Mouse (Mus musculus) stomach, embryonic 14.5 days (tissue): Measurements from ENCODE around the gene Rps19bp1. TPM values are rescaled to one million over a fixed set of nuclear protein-coding genes. Genes with fewer than 3 reads are reported as not detected.

Source experiments
- ATAC-seq: fragments of 200-750 bp; cut with Nextera tagmentation; 2 replicates; pipeline ENCODE4 v1.8.0; 2017; ENCODE audit warnings: low read depth, moderate TSS enrichment; ENCODE audit not compliant: insufficient number of reproducible peaks, insufficient read depth, low FRiP score
- H3K27ac ChIP-seq: fragments of 300-500 bp; sonication (generic); 2 replicates; pipeline ENCODE4 v1.5.1; 2014; ENCODE audit warnings: mild to moderate bottlenecking, low read length, moderate library complexity, mixed read lengths
- H3K27me3 ChIP-seq: fragments of 300-500 bp; sonication (generic); 2 replicates; pipeline ENCODE4 v1.6.1; 2014; ENCODE audit warnings: low read length, control low read depth, mixed read lengths; ENCODE audit not compliant: control insufficient read depth, insufficient read depth
- H3K36me3 ChIP-seq: fragments of 300-500 bp; sonication (generic); 2 replicates; pipeline ENCODE4 v1.6.1; 2014; ENCODE audit warnings: mild to moderate bottlenecking, control low read depth, low read length, moderate library complexity, mixed read lengths; ENCODE audit not compliant: control insufficient read depth, insufficient read depth
- H3K4me1 ChIP-seq: fragments of 300-500 bp; sonication (generic); 2 replicates; pipeline ENCODE4 v1.6.1; 2014; ENCODE audit warnings: low read length, control low read depth, mixed read lengths; ENCODE audit not compliant: control insufficient read depth, insufficient read depth
- H3K4me2 ChIP-seq: fragments of 300-500 bp; sonication (generic); replicated peaks from 2 replicates; pipeline ENCODE4 v1.6.1; 2014; ENCODE audit warnings: low read depth, low read length, control low read depth
- H3K4me3 ChIP-seq: fragments of 300-500 bp; sonication (generic); 2 replicates; pipeline ENCODE4 v1.5.1; 2014; ENCODE audit warnings: low read depth, low read length, control low read depth
- H3K9ac ChIP-seq: fragments of 300-500 bp; sonication (generic); replicated peaks from 2 replicates; pipeline ENCODE4 v1.6.1; 2014; ENCODE audit warnings: low read depth, mild to moderate bottlenecking, control low read depth, low read length, moderate library complexity, mixed read lengths
- H3K9me3 ChIP-seq: fragments of 300-500 bp; sonication (generic); 2 replicates; pipeline ENCODE4 v1.6.1; 2016; ENCODE audit warnings: low read depth, low read length, control low read depth; ENCODE audit not compliant: control insufficient read depth
- WGBS: fragments of 180-500 bp; shearing (Covaris S2); extraction: QIAGEN DNeasy Blood & Tissue Kit; methylation state at CpG from one replicate; pipeline ENCODE4 v1.1.7; 2014; 5-methylcytosine and 5-hydroxymethylcytosine counted together
- polyA plus RNA-seq: library from polyadenylated mRNA; unstranded; fragments of >200 nt; fragmentation: Nextera tagmentation; extraction: Ambion mirVana; gene quantifications from 2 replicates; pipeline ENCODE4 v1.2.1, GENCODE M21; 2014

Rps19bp1 gene
- polyA plus RNA-seq, 1 experiment from 2014 or later = 61.8 TPM

- H3K4me2 ChIP-seq = no peak overlapping the region
- whole genome bisulfite sequencing = 20% methylated on average over 14 of the region's 14 CpGs
- no peak overlapping the region; the same call in 1 of the 2 replicates for H3K9ac ChIP-seq
Measured at GRCm38 (mm10) chr15:80219211-80219610, 44.9 kb downstream of the Rps19bp1 start.

DNA sequence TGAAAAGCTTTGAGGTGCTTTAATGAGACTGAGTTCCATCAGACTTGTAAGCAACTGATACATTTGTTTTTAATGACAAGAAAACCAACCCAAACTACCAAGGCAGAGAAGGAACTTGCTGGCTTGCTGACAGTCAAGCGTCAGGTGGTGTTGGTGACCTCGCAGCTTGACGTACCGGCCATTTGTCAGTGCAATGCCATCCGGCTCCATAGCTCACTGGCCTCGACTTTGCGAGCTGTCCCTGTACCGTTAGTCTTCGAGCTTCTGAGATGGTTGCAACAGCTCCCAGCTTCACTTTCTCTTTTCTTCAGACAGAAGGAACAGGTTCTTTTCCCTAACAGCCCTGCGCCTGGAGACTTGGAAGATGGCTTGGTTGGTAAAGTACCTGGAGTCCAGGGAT, 46.6 kb downstream of the Rps19bp1 start:
- 89% methylated on average over 10 of the region's 10 CpGs for WGBS
- ATAC-seq = no peak
- H3K9me3 ChIP-seq = no peaks in the 10 kb centered on the region
- H3K4me1 ChIP-seq = peaks cover 3% of the 10 kb centered on the region; the same call in 1 of the 2 replicates
- no peak overlapping the region for H3K27ac ChIP-seq
- H3K9ac ChIP-seq = no peak overlapping the region
- no peak overlapping the region for H3K4me2 ChIP-seq
- no peaks in the 10 kb centered on the region for H3K27me3 ChIP-seq
- peaks cover 6% of the 10 kb centered on the region; the same call in 1 of the 2 replicates for H3K36me3 ChIP-seq
- no peak overlapping the region for H3K4me3 ChIP-seq

More at GRCm38 (mm10) chr15:80219211-80219610, 44.9 kb downstream of the Rps19bp1 start:
- no peak for ATAC-seq
- Histone ChIP-seq H3K36me3 (peaks cover 4% of the 10 kb centered on the region; the same call in 1 of the 2 replicates), H3K27me3 (no peaks in the 10 kb centered on the region), H3K4me1 (peaks cover 3% of the 10 kb centered on the region; the same call in 1 of the 2 replicates), H3K27ac (no peak overlapping the region), H3K9me3 (no peaks in the 10 kb centered on the region), H3K4me3 (no peak overlapping the region)

DNA sequence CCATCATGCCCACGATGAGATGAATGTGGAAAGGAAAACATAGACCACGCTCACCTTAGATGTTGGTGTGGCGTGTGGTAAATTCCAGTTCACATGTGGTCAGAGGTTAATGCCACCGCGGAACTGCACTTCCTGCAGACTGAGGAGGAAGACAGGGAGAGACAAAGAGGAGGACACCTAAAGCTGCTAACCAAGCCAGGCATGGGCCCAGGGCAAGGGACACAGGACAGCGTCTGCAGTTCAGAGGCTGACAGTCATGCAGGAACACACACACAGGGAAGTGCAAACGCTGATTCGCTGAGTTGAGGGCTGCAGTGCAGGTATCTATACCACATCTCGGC, 47.7 kb downstream of the Rps19bp1 start:
- H3K4me2 ChIP-seq = no peak overlapping the region
- H3K27ac ChIP-seq = no peak overlapping the region
- peaks cover 3% of the 10 kb centered on the region; the same call in 1 of the 2 replicates for H3K4me1 ChIP-seq
- H3K9me3 ChIP-seq = no peaks in the 10 kb centered on the region
- no peaks in the 10 kb centered on the region for H3K27me3 ChIP-seq
- no peak overlapping the region for H3K9ac ChIP-seq
- no peak for ATAC-seq
- WGBS = 55% methylated on average over 9 of the region's 9 CpGs
- peaks cover 16% of the 10 kb centered on the region for H3K36me3 ChIP-seq
- no peak overlapping the region for H3K4me3 ChIP-seq

GRCm38 (mm10) chr15:80215716-80216479, 48.2 kb downstream of the Rps19bp1 start:
- H3K4me3 ChIP-seq = no peak overlapping the region
- H3K4me1 ChIP-seq = peaks cover 3% of the 10 kb centered on the region; the same call in 1 of the 2 replicates
- 16% methylated on average over 10 of the region's 10 CpGs for WGBS
- ATAC-seq = 0 out of 2 replicates have a peak, but pooled peaks have one; percentile 29
- H3K9me3 ChIP-seq = no peaks in the 10 kb centered on the region
- no peak overlapping the region for H3K4me2 ChIP-seq
- H3K36me3 ChIP-seq = peaks cover 21% of the 10 kb centered on the region
- H3K27ac ChIP-seq = no peak overlapping the region
- no peak overlapping the region for H3K9ac ChIP-seq
- H3K27me3 ChIP-seq = no peaks in the 10 kb centered on the region

GRCm38 (mm10) chr15:80213688-80214087, 50.4 kb downstream of the Rps19bp1 start:
- Histone ChIP-seq H3K4me3 (no peak overlapping the region), H3K4me2 (no peak overlapping the region), H3K9ac (no peak overlapping the region), H3K27ac (no peak overlapping the region), H3K9me3 (no peaks in the 10 kb centered on the region), H3K36me3 (peaks cover 23% of the 10 kb centered on the region), H3K4me1 (no peaks in the 10 kb centered on the region), H3K27me3 (no peaks in the 10 kb centered on the region)
- no peak for ATAC-seq

Other genes with a start within 250 kb of the Rps19bp1 start
- gene Pdgfb, start 249.3 kb downstream of the Rps19bp1 start, polyA plus RNA-seq = 5.0 and 6.2 TPM in 2 replicates
- 32.3 and 38.8 TPM in 2 replicates for gene Syngr1, start 173.0 kb downstream of the Rps19bp1 start, polyA plus RNA-seq
- gene Rpl3, start 172.4 kb downstream of the Rps19bp1 start, polyA plus RNA-seq = 1,379 and 1,439 TPM in 2 replicates
- gene Tab1, start 131.2 kb downstream of the Rps19bp1 start, polyA plus RNA-seq = 32.2 and 34.9 TPM in 2 replicates
- 12.8 and 13.7 TPM in 2 replicates for gene Mgat3, start 90.6 kb downstream of the Rps19bp1 start, polyA plus RNA-seq
- 34.5 and 36.4 TPM in 2 replicates for gene Mief1, start 30.3 kb downstream of the Rps19bp1 start, polyA plus RNA-seq
- gene AC140267.1, start 28.5 kb downstream of the Rps19bp1 start, polyA plus RNA-seq = not detected in 2 replicates
- 114 and 127 TPM in 2 replicates for gene Atf4, start 9.1 kb downstream of the Rps19bp1 start, polyA plus RNA-seq
- not detected in 2 replicates for gene Cacna1i, start 22.9 kb upstream of the Rps19bp1 start, polyA plus RNA-seq